Mouse (Mus musculus) embryo, embryonic 10.5 days (tissue): ENCODE data around the gene Uroc1.

Source experiments
- DNase-seq: peaks from one replicate; pipeline ENCODE4 v3.0.0-alpha.2; 2015; ENCODE audit warnings: low spot score

Gene Uroc1

GRCm38 (mm10) chr6:90332561-90333425, at the start of gene Uroc1:
Gene Uroc1 (plus strand): TSS chr6:90333284.
- no peak for DNase-seq

- DNase-seq, result peak; percentile 18
These were observed 44.8 kb upstream of the Uroc1 start for GRCm38 (mm10) chr6:90288265-90288664.

GRCm38 (mm10) chr6:90300919-90301318, 32.2 kb upstream of the Uroc1 start, which contains the start of gene BC048671:
Gene BC048671 (plus strand): TSS chr6:90301219.
- no peak for DNase-seq

GRCm38 (mm10) chr6:90306315-90306975, 26.6 kb upstream of the Uroc1 start:
- no peak for DNase-seq

- DNase-seq, result no peak
These were observed 24.0 kb upstream of the Uroc1 start for GRCm38 (mm10) chr6:90308839-90309778.

GRCm38 (mm10) chr6:90315961-90316360, 17.1 kb upstream of the Uroc1 start:
- DNase-seq, result no peak

GRCm38 (mm10) chr6:90317510-90318258, 15.4 kb upstream of the Uroc1 start:
- DNase-seq, result no peak

GRCm38 (mm10) chr6:90319019-90319418, 14.1 kb upstream of the Uroc1 start:
- DNase-seq, result no peak

GRCm38 (mm10) chr6:90319475-90320191, 13.5 kb upstream of the Uroc1 start:
- DNase-seq, result no peak

GRCm38 (mm10) chr6:90320429-90320828, 12.7 kb upstream of the Uroc1 start:
- no peak for DNase-seq

GRCm38 (mm10) chr6:90321811-90322210, 11.3 kb upstream of the Uroc1 start:
- DNase-seq, result no peak

- DNase-seq, result no peak
These were observed 9.1 kb upstream of the Uroc1 start for GRCm38 (mm10) chr6:90324026-90324425.

GRCm38 (mm10) chr6:90324463-90324862, 8.6 kb upstream of the Uroc1 start:
- DNase-seq, result no peak

- peak; percentile 33 for DNase-seq
These were observed 8.1 kb upstream of the Uroc1 start, which contains the start of gene Chst13 for GRCm38 (mm10) chr6:90324991-90325390. Gene Chst13 (minus strand): TSS chr6:90325185.

GRCm38 (mm10) chr6:90327670-90328069, 5.4 kb upstream of the Uroc1 start:
- peak; percentile 50 for DNase-seq

GRCm38 (mm10) chr6:90329953-90330352, 3.1 kb upstream of the Uroc1 start:
- no peak for DNase-seq

GRCm38 (mm10) chr6:90334244-90334643, 1.2 kb downstream of the Uroc1 start:
- no peak for DNase-seq

- DNase-seq, result no peak
These were observed 9.3 kb downstream of the Uroc1 start for GRCm38 (mm10) chr6:90342343-90342742.

- no peak for DNase-seq
These were observed 14.1 kb downstream of the Uroc1 start for GRCm38 (mm10) chr6:90347183-90347582.

GRCm38 (mm10) chr6:90348500-90348899, 15.4 kb downstream of the Uroc1 start:
- no peak for DNase-seq

- DNase-seq, result peak; percentile 15
These were observed 16.9 kb downstream of the Uroc1 start for GRCm38 (mm10) chr6:90350011-90350410.
